Mouse (Mus musculus) MEL (cell line): ENCODE results near the gene Tcn2. TPM values are rescaled to one million over a fixed set of nuclear protein-coding genes. Genes with fewer than 3 reads are reported as not detected.

Source experiments
- DNase-seq: peaks from one replicate; pipeline ENCODE4 v3.0.0; 2011; ENCODE audit warnings: low read depth, low spot score
- H3K27ac ChIP-seq: 2 replicates; pipeline ENCODE4 v1.5.1; 2012; ENCODE audit warnings: low read depth, mild to moderate bottlenecking, control low read depth, low read length, moderate library complexity; ENCODE audit not compliant: control insufficient read depth
- H3K27me3 ChIP-seq, 2 experiments: fragments of 150-350 bp in 1 of 2; sonication (generic) in 1 of 2; 2 replicates each; pipeline ENCODE4 v1.6.1; 2012; ENCODE audit warnings: low read length in 2 of 2, mild to moderate bottlenecking in 2 of 2, improper control_type of control experiment in 1 of 2, moderate library complexity in 1 of 2; ENCODE audit not compliant: insufficient read depth in 2 of 2, control insufficient read depth in 1 of 2
- H3K36me3 ChIP-seq, 2 experiments: 2 replicates each; pipeline ENCODE4 v1.6.1; 2012 to 2014; ENCODE audit warnings: low read length in 2 of 2, improper control_type of control experiment in 1 of 2, inconsistent platforms in 1 of 2, mild to moderate bottlenecking in 1 of 2; ENCODE audit not compliant: insufficient read depth in 2 of 2, control insufficient read depth in 1 of 2
- H3K4me1 ChIP-seq, 2 experiments: fragments of 150-350 bp in 1 of 2; sonication (generic) in 1 of 2; 2 replicates each; pipeline ENCODE4 v1.6.1; 2012; ENCODE audit warnings: low read length in 2 of 2, improper control_type of control experiment in 1 of 2, mild to moderate bottlenecking in 1 of 2; ENCODE audit not compliant: insufficient read depth in 2 of 2, control insufficient read depth in 1 of 2
- H3K4me3 ChIP-seq, 2 experiments: fragments of 150-350 bp in 1 of 2; sonication (generic) in 1 of 2; 2 replicates each; pipeline ENCODE4 v1.5.1; 2012; ENCODE audit warnings: low read depth in 2 of 2, low read length in 2 of 2, mild to moderate bottlenecking in 2 of 2, moderate library complexity in 2 of 2, control low read depth in 1 of 2, improper control_type of control experiment in 1 of 2; ENCODE audit not compliant: control insufficient read depth in 1 of 2, insufficient read depth in 1 of 2
- H3K79me2 ChIP-seq: 2 replicates; pipeline ENCODE4 v1.6.1; 2012; ENCODE audit warnings: mild to moderate bottlenecking, low read length, moderate library complexity; ENCODE audit not compliant: control insufficient read depth, poor library complexity, insufficient read depth
- H3K9ac ChIP-seq: 2 replicates; pipeline ENCODE4 v1.6.1; 2012; ENCODE audit warnings: low read depth, mild to moderate bottlenecking, control low read depth, low read length, moderate library complexity; ENCODE audit not compliant: control insufficient read depth, poor library complexity, severe bottlenecking
- H3K9me3 ChIP-seq: fragments of 150-350 bp; sonication (generic); replicated peaks from 2 replicates; pipeline ENCODE4 v1.6.1; 2012; ENCODE audit warnings: mild to moderate bottlenecking, low read length, improper control_type of control experiment, moderate library complexity; ENCODE audit not compliant: insufficient read depth
- CHD1 ChIP-seq: IDR thresholded peaks from 2 replicates; pipeline ENCODE4 v1.6.1; 2012; ENCODE audit warnings: low read depth, mild to moderate bottlenecking, inconsistent platforms, low read length, improper control_type of control experiment
- E2F4 ChIP-seq: IDR thresholded peaks from 2 replicates; pipeline ENCODE4 v1.6.1; 2011; ENCODE audit warnings: low read depth, low read length, improper control_type of control experiment, borderline replicate concordance
- EP300 ChIP-seq, 2 experiments: IDR thresholded peaks; 2 replicates each; pipeline ENCODE4 v1.6.1; 2011; ENCODE audit warnings: improper control_type of control experiment in 2 of 2, low read length in 2 of 2, low read depth in 1 of 2, mild to moderate bottlenecking in 1 of 2
- ETS1 ChIP-seq: IDR thresholded peaks from 2 replicates; pipeline ENCODE4 v1.6.1; 2012; ENCODE audit warnings: low read depth, mild to moderate bottlenecking, inconsistent platforms, low read length, improper control_type of control experiment, moderate library complexity
- GATA1 ChIP-seq: IDR thresholded peaks from 2 replicates; pipeline ENCODE4 v1.6.1; 2011; ENCODE audit warnings: low read depth, low read length, improper control_type of control experiment
- MAX ChIP-seq: IDR thresholded peaks from 2 replicates; pipeline ENCODE4 v1.6.1; 2011; ENCODE audit warnings: low read length, improper control_type of control experiment
- MAZ ChIP-seq: IDR thresholded peaks from 2 replicates; pipeline ENCODE4 v1.6.1; 2012; ENCODE audit warnings: low read depth, mild to moderate bottlenecking, inconsistent platforms, low read length, improper control_type of control experiment
- MYB ChIP-seq: IDR thresholded peaks from 2 replicates; pipeline ENCODE4 v1.6.1; 2011; ENCODE audit warnings: mild to moderate bottlenecking, low read depth, low read length, improper control_type of control experiment
- NELFE ChIP-seq: IDR thresholded peaks from 2 replicates; pipeline ENCODE4 v1.6.1; 2011; ENCODE audit warnings: low read depth, low read length, improper control_type of control experiment
- POLR2A ChIP-seq, 2 experiments: IDR thresholded peaks; 2 replicates each; pipeline ENCODE4 v1.6.1; 2011 to 2012; ENCODE audit warnings: low read length in 2 of 2, mild to moderate bottlenecking in 2 of 2, control low read depth in 1 of 2, improper control_type of control experiment in 1 of 2, low read depth in 1 of 2, moderate library complexity in 1 of 2; ENCODE audit not compliant: control insufficient read depth in 1 of 2, insufficient read depth in 1 of 2, poor library complexity in 1 of 2
- POLR2AphosphoS5 ChIP-seq: IDR thresholded peaks from 2 replicates; pipeline ENCODE4 v1.6.1; 2012; ENCODE audit warnings: low read depth, borderline replicate concordance, mild to moderate bottlenecking, inconsistent platforms, low read length, moderate library complexity, mixed read lengths
- RAD21 ChIP-seq: IDR thresholded peaks from 2 replicates; pipeline ENCODE4 v1.6.1; 2011; ENCODE audit warnings: mild to moderate bottlenecking, low read depth, low read length, improper control_type of control experiment
- RCOR1 ChIP-seq: IDR thresholded peaks from 2 replicates; pipeline ENCODE4 v1.6.1; 2012; ENCODE audit warnings: low read depth, mild to moderate bottlenecking, inconsistent platforms, low read length, improper control_type of control experiment
- TBP ChIP-seq: IDR thresholded peaks from 2 replicates; pipeline ENCODE4 v1.8.0; 2011; ENCODE audit warnings: low read depth, low read length, improper control_type of control experiment
- TCF12 ChIP-seq: IDR thresholded peaks from 2 replicates; pipeline ENCODE4 v1.6.1; 2014; ENCODE audit warnings: low read depth, mild to moderate bottlenecking, inconsistent platforms, low read length, improper control_type of control experiment, moderate library complexity
- UBTF ChIP-seq: IDR thresholded peaks from 2 replicates; pipeline ENCODE4 v1.6.1; 2012; ENCODE audit warnings: low read depth, mild to moderate bottlenecking, inconsistent platforms, low read length, improper control_type of control experiment, moderate library complexity, borderline replicate concordance; ENCODE audit not compliant: insufficient read depth
- USF1 ChIP-seq: IDR thresholded peaks from 2 replicates; pipeline ENCODE4 v1.6.1; 2014; ENCODE audit warnings: low read depth, mild to moderate bottlenecking, inconsistent platforms, low read length, improper control_type of control experiment, moderate library complexity
- USF2 ChIP-seq, 2 experiments: IDR thresholded peaks; 2 replicates each; pipeline ENCODE4 v1.6.1; 2011 to 2012; ENCODE audit warnings: improper control_type of control experiment in 2 of 2, low read length in 2 of 2, borderline replicate concordance in 1 of 2, inconsistent platforms in 1 of 2, low read depth in 1 of 2, mild to moderate bottlenecking in 1 of 2; ENCODE audit not compliant: insufficient read depth in 1 of 2
- polyA plus RNA-seq, 2 experiments: library from polyadenylated mRNA; stranded (reverse) in 1 of 2; unstranded in 1 of 2; fragments of >175 nt in 1 of 2; fragments of >200 nt in 1 of 2; gene quantifications; 2 replicates each; pipeline versions ENCODE4 v1.2.1 to v1.2.4; 2012; ENCODE audit warnings: low replicate concordance in 2 of 2, low read depth in 1 of 2; ENCODE audit not compliant: insufficient read length in 2 of 2, insufficient read depth in 1 of 2, missing spikeins in 1 of 2
- total RNA-seq: library from RNA; depleted of rRNA; stranded (reverse); fragments of 300-350 nt; gene quantifications from 2 replicates; pipeline ENCODE4 v1.2.3, GENCODE M21; 2012

The Tcn2 gene
- total and polyA plus RNA-seq, 3 experiments: 14.1 to 16.0 TPM; not detected in 1

GRCm38 (mm10) chr11:3922731-3923130, 9.2 kb downstream of the Tcn2 start:
- Histone ChIP-seq H3K9ac (no peak overlapping the region), H3K4me3 (no peak overlapping the region), H3K9me3 (no peaks in the 10 kb centered on the region), H3K79me2 (no peaks in the 10 kb centered on the region), H3K27ac (no peak overlapping the region), H3K4me1 (peaks cover 6 to 16% of the 10 kb centered on the region in 2 experiments), H3K36me3 (peaks cover 0 to 6% of the 10 kb centered on the region in 2 experiments; a peak in 1 of 4 replicates), H3K27me3 (no peaks in the 10 kb centered on the region)
- TF ChIP-seq EP300 (IDR thresholded peaks at IDR 0.05; ENCODE audit: low read depth in 1 of 2, low read length in 2 of 2): peak; percentile 53 to 63; a peak in 3 of 4 replicates
- TF ChIP-seq TCF12: peak; percentile 50; the same call in 1 of the 2 replicates
- TF ChIP-seq GATA1: peak; percentile 72
- no peak for TF ChIP-seq NELFE
- no peak for TF ChIP-seq POLR2A (IDR thresholded peaks at IDR 0.05; ENCODE audit: control insufficient read depth in 1 of 2, insufficient read depth in 1 of 2, low read depth in 1 of 2, low read length in 2 of 2, poor library complexity in 1 of 2)
- DNase-seq: no peak

DNA sequence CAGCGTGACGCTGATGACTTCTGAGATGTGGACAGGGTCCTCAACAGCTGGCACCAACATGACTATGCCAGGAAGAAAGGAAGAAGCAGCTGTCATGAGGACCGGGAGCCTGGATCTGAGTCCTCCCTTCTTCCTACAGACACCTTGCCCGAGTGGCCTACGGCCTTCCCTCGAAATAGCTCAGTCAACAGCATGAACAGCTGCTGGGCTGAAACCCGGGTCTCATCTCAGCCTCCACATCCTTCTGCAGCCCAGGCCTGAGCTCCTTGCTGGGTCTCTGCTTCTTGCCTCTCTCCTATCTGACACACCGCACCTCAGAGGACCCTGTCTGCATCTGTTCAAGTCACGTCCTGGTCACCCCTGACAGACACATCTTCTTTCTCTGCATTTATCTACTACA, 9.8 kb downstream of the Tcn2 start:
- peaks cover 6 to 16% of the 10 kb centered on the region in 2 experiments for H3K4me1 ChIP-seq
- peaks cover 0 to 6% of the 10 kb centered on the region in 2 experiments; a peak in 1 of 4 replicates for H3K36me3 ChIP-seq
- H3K79me2 ChIP-seq: no peaks in the 10 kb centered on the region
- no peaks in the 10 kb centered on the region for H3K9me3 ChIP-seq
- no peak for TF ChIP-seq POLR2AphosphoS5
- no peak for TF ChIP-seq ETS1
- no peak for TF ChIP-seq POLR2A (IDR thresholded peaks at IDR 0.05; ENCODE audit: control insufficient read depth in 1 of 2, insufficient read depth in 1 of 2, low read depth in 1 of 2, low read length in 2 of 2, poor library complexity in 1 of 2)
- no peak for TF ChIP-seq USF1
- no peak for TF ChIP-seq MAZ
- no peak for TF ChIP-seq EP300 (IDR thresholded peaks at IDR 0.05; ENCODE audit: low read depth in 1 of 2, low read length in 2 of 2)
- TF ChIP-seq MAX: no peak
- no peak for TF ChIP-seq USF2 (IDR thresholded peaks at IDR 0.05; ENCODE audit: borderline replicate concordance in 1 of 2, insufficient read depth in 1 of 2, low read depth in 1 of 2, low read length in 2 of 2)
- TF ChIP-seq E2F4: no peak
- no peak for TF ChIP-seq NELFE
- no peak for TF ChIP-seq CHD1
- TF ChIP-seq UBTF: no peak
- TF ChIP-seq RCOR1: no peak
- no peak for TF ChIP-seq RAD21
- no peak for TF ChIP-seq MYB
- no peak for TF ChIP-seq TBP
- TF ChIP-seq, all 39 proteins: peak for 0
- no peaks in the 10 kb centered on the region for H3K27me3 ChIP-seq
- no peak overlapping the region for H3K4me3 ChIP-seq
- no peak overlapping the region for H3K9ac ChIP-seq
- no peak overlapping the region for H3K27ac ChIP-seq
- no peak for DNase-seq
